Mouse (Mus musculus) limb, embryonic 11.5 days (tissue): ENCODE measurements around the gene Mup3. TPM values are rescaled to one million over a fixed set of nuclear protein-coding genes. Genes with fewer than 3 reads are reported as not detected.

Experiments
- polyA plus RNA-seq: library from polyadenylated mRNA; unstranded; fragments of >200 nt; fragmentation: Nextera tagmentation; extraction: Ambion mirVana; gene quantifications from 2 replicates; pipeline ENCODE4 v1.2.1, GENCODE M21; 2014

Gene Mup3
- polyA plus RNA-seq, 1 experiment from 2014 or later: not detected

Other genes starting within 250 kb of the Mup3 start
- not detected in 2 replicates for gene Mup20, start 33.2 kb downstream of the Mup3 start, polyA plus RNA-seq
- gene Mup21, start 63.5 kb upstream of the Mup3 start, polyA plus RNA-seq: not detected in 2 replicates
- gene Zfp37, start 143.7 kb upstream of the Mup3 start, polyA plus RNA-seq: 24.1 and 24.9 TPM in 2 replicates
- gene Slc31a2, start 175.2 kb upstream of the Mup3 start, polyA plus RNA-seq: 9.6 and 11.3 TPM in 2 replicates